Mouse (Mus musculus) frontal cortex, adult 2 months (tissue): ENCODE results near the gene Bank1. TPM values are rescaled to one million over a fixed set of nuclear protein-coding genes. Genes with fewer than 3 reads are reported as not detected.
"Not testable (repeated sequence)": the region's sequence is repeated elsewhere in the genome, so short reads cannot be mapped to it uniquely, and the experiment has no call there.

Experiments used
- DNase-seq, 2 experiments: peaks; one replicate each; pipeline ENCODE4 v3.0.0; 2022; ENCODE audit warnings: low spot score in 1 of 2; ENCODE audit errors: extremely low spot score in 1 of 2
- polyA plus RNA-seq: library from polyadenylated mRNA; depleted of rRNA; stranded (reverse); fragments of >200 nt; gene quantifications from 2 replicates; pipeline ENCODE4 v1.2.3, GENCODE M21; 2012; rRNA removed

Gene Bank1
- polyA plus RNA-seq: 1.2 and 1.3 TPM in 2 replicates

GRCm38 (mm10) chr3:136325783-136326182, at the start of gene Bank1:
TSS of gene Bank1 (minus strand) at chr3:136326066.
- peak in 1 of 2 experiments; percentile 6 for DNase-seq

- DNase-seq: peak in 1 of 2 experiments; percentile 66
Measured at GRCm38 (mm10) chr3:136369916-136370315, 44.0 kb upstream of the Bank1 start.

- DNase-seq: no peak
Measured at GRCm38 (mm10) chr3:136369466-136369865, 43.6 kb upstream of the Bank1 start.

- DNase-seq: no peak
Measured at GRCm38 (mm10) chr3:136368505-136368999, 42.7 kb upstream of the Bank1 start.

- DNase-seq: no peak
Measured at GRCm38 (mm10) chr3:136349690-136350089, 23.8 kb upstream of the Bank1 start.

- no peak for DNase-seq
Measured at GRCm38 (mm10) chr3:136348611-136349010, 22.7 kb upstream of the Bank1 start.

- no peak for DNase-seq
Measured at GRCm38 (mm10) chr3:136347277-136347676, 21.4 kb upstream of the Bank1 start.

GRCm38 (mm10) chr3:136341911-136342310, 16.0 kb upstream of the Bank1 start:
- no peak for DNase-seq

- peak in 1 of 2 experiments; percentile 18 for DNase-seq
Measured at GRCm38 (mm10) chr3:136339896-136340295, 14.0 kb upstream of the Bank1 start.

- no peak for DNase-seq
Measured at GRCm38 (mm10) chr3:136331135-136331534, 5.3 kb upstream of the Bank1 start.

GRCm38 (mm10) chr3:136330043-136330442, 4.2 kb upstream of the Bank1 start:
- no peak for DNase-seq

- no peak for DNase-seq
Measured at GRCm38 (mm10) chr3:136329133-136329532, 3.3 kb upstream of the Bank1 start.

GRCm38 (mm10) chr3:136324716-136325115, 1.1 kb downstream of the Bank1 start:
- not testable (repeated sequence) for DNase-seq

GRCm38 (mm10) chr3:136321936-136322335, 3.9 kb downstream of the Bank1 start:
- peak; percentile 11 to 48 for DNase-seq

GRCm38 (mm10) chr3:136308487-136308886, 17.4 kb downstream of the Bank1 start:
- no peak for DNase-seq

GRCm38 (mm10) chr3:136306564-136307158, 19.2 kb downstream of the Bank1 start:
- no peak for DNase-seq

- DNase-seq: no peak
Measured at GRCm38 (mm10) chr3:136302541-136302940, 23.3 kb downstream of the Bank1 start.

- not testable (repeated sequence) for DNase-seq
Measured at GRCm38 (mm10) chr3:136300810-136301209, 25.1 kb downstream of the Bank1 start.

GRCm38 (mm10) chr3:136297355-136297754, 28.5 kb downstream of the Bank1 start:
- no peak for DNase-seq

- peak in 1 of 2 experiments; percentile 10 for DNase-seq
Measured at GRCm38 (mm10) chr3:136295250-136295649, 30.6 kb downstream of the Bank1 start.

GRCm38 (mm10) chr3:136287883-136288282, 38.0 kb downstream of the Bank1 start:
- no peak for DNase-seq

- no peak for DNase-seq
Measured at GRCm38 (mm10) chr3:136264969-136265595, 60.8 kb downstream of the Bank1 start.
